Mouse (Mus musculus): ENCODE measurements around the gene Erich6.

Erich6 gene

GRCm38 (mm10) chr3:58636406-58637295, at the start of gene Erich6:
Gene Erich6, minus strand, starts transcription at chr3:58637207.
- no peak for DNase-seq (ENCODE audit: low spot score)

DNA sequence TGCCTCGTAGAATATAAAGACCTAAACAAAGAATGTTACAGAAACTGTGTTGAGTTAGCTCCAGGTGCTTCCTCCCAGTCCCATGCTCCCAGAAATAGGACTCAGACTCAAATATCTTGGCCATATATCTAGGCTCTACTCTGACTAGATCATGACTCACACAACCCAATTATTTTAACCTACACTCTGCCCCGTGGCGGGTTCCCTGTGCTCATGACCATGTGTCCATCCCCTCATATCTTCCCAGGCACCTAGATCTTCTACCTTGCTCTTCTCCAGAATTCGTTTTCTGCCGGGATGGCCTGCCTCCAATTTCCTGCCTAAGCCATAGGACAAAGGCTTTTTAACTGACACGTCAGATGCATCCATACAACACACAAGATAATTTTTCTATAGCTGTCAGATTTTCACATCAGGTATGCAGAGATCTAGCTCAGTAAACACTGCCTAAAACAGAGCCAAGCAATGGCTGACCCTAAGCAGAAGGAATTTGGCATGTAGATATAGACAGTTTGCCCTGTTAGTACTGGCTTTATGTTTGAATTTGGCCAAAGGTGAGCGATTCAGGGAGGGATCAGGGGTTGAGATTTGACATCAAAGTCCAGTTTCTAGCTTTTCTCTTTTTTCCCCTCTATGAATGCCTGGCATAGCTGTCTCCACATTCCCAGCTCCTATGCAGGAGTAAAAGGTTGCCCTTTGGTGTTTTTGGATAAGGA, 49.4 kb upstream of the Erich6 start:
- DNase-seq (ENCODE audit: low spot score) = no peak

- DNase-seq (ENCODE audit: low spot score) = no peak
Observed at GRCm38 (mm10) chr3:58685396-58685795, 48.4 kb upstream of the Erich6 start.

DNA sequence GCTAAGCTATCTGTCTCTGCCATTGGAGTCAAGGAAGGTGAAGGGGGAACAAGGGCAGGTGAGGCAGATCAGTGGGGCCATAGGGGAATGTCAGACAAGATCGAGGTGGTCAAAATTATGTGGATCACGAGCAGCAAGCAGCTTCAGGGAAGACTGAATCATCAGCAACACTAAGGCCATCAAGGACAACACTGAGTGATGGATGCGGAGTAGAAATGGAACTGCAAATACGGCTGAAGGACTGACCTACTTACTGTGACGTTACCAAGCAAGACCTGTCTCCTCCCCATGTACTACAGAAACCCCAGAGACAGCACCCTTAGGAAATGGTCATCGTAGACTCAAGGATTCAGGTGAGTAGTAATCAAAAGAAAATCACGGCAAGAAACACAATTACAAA, 46.3 kb upstream of the Erich6 start:
- DNase-seq (ENCODE audit: low spot score) = no peak

DNA sequence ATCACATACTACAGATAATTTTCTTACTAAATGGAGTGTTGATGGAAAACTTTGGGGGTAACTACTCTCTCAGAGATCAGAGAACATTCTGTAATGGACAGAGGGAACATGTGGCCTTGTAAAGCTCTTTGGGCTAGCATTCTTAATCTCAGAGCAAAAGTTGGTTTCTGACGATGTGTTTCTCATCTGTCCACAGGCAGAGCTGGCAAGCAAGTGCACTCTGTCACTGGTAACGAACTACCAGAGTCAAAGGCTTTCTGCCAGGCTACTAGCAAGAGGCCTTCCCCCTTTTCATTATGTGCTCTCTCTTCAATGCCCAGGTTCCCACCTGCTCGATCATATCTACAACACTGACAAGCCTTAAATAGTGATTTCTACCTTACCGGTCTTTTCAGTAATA, 45.3 kb upstream of the Erich6 start:
- DNase-seq (ENCODE audit: low spot score) = no peak

- no peak for DNase-seq (ENCODE audit: low spot score)
Observed at GRCm38 (mm10) chr3:58681831-58682230, 44.8 kb upstream of the Erich6 start.

GRCm38 (mm10) chr3:58680943-58681637, 44.1 kb upstream of the Erich6 start:
- DNase-seq (ENCODE audit: low spot score) = no peak

GRCm38 (mm10) chr3:58679996-58680395, 43.0 kb upstream of the Erich6 start:
- no peak for DNase-seq (ENCODE audit: low spot score)

- DNase-seq (ENCODE audit: low spot score) = no peak
Observed at GRCm38 (mm10) chr3:58678905-58679304, 41.9 kb upstream of the Erich6 start.

GRCm38 (mm10) chr3:58678384-58678783, 41.4 kb upstream of the Erich6 start:
- DNase-seq (ENCODE audit: low spot score) = no peak

- DNase-seq (ENCODE audit: low spot score) = no peak
Observed at GRCm38 (mm10) chr3:58677615-58678014, 40.6 kb upstream of the Erich6 start.

- DNase-seq (ENCODE audit: low spot score) = no peak
Observed at GRCm38 (mm10) chr3:58673295-58673694, 36.3 kb upstream of the Erich6 start.

GRCm38 (mm10) chr3:58672481-58673183, 35.6 kb upstream of the Erich6 start:
- no peak for DNase-seq (ENCODE audit: low spot score)

DNA sequence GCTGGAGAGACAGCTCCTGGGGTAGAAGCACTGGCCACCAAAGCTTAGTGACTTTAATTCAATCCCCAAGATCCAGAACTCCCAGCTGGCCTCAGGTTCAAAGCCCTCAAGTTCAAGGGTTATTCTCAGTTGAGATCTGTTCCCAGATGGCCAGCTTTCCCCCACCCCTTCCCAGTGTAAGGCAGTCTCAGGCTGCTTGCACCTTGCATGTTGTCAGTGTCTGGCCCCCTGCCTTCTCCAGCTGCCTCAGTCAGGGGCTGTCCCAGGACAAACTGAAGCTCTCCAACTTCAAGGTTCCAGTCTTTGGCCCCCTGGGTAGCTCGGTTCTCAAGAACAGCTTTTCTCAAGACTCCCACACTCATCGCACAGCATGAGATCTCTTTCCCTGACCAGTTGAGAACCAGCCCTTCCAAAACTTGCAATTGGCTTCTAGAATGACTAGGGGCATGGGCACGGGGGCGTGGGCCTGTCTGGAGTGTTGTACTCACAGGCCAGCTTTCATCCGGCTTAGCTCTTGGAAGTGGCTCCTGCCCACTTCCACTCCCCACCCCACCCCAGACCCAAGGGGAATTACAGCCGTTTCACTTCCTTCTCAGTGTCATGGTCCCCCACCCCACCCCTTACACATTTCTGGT, 34.7 kb upstream of the Erich6 start:
- no peak for DNase-seq (ENCODE audit: low spot score)

- DNase-seq (ENCODE audit: low spot score) = no peak
Observed at GRCm38 (mm10) chr3:58663970-58664369, 27.0 kb upstream of the Erich6 start.

DNA sequence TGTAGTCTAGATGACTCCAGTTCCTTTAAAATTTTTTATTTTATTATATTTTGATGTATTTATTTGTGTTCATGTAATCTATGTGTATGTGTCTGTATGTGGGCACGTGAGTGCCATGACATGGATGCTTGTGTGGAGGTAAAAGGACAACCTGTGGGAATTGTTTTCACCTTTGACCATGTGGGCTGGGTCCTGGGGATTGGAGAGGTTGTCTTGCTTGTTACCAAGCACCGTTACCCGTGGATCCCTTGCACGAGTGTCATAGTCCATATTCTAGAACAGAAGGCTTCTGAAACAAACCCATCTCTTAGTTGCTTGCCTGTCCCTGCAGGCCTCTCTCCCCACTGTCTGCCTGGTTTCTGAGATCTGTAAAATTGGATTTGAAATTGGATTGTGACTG, 23.6 kb upstream of the Erich6 start:
- no peak for DNase-seq (ENCODE audit: low spot score)

DNA sequence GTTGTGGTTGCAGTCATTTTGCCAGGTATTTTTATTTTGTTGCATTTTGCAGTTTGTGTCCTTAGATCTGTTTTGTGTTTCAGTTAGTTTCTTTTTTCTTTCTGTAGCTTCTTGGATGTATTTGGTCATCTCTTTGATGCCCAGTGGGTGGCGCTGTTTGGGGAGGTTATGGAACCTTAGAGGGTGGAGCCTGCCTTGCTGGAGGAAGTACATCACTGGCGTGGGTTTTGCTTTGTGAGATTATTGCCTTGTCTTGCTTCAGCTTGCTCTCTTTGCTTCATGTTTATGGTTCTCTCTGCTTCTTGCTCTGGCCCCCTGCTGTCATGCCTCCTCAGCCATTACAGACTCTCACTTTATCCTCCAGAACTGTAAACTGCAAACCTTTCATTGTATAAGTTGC, 20.3 kb upstream of the Erich6 start:
- DNase-seq (ENCODE audit: low spot score) = no peak

DNA sequence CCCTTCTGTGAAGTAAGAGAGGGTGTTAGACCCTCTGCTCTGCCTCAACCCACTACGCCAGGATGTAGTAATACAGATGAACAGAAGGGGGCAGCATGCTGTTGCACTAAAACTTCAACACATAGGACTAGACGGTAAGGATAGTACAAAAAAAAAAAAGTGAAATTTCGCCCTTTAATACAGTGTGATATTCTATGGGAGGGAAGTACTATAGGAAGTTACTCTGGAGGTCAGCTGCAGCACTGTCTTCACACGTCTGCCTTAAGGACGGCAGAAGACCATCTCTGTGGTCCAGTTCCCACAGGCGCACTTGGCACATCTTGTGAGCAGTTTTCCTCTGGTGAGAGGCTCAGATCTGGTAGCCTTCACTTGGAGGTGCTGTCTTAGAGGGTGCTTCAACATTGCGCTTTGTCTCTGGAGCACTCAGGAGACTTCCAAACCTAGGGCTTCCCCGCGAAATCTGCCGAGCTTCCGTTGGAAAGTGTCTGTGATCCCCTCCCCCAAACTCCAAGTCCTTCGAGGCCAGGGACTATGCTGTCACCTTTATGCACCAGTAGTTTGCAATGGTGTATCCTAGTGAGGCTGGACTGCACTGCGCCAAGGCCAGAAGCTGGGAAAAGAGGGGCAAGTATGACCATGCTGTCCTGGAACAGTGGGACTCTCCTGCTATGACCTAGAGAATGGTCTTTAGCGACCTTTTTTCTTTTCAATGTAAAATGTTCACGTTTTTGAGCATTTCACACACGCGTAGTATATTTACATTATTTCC, 18.5 kb upstream of the Erich6 start:
- no peak for DNase-seq (ENCODE audit: low spot score)

- no peak for DNase-seq (ENCODE audit: low spot score)
Observed at GRCm38 (mm10) chr3:58653907-58654306, 16.9 kb upstream of the Erich6 start.

DNA sequence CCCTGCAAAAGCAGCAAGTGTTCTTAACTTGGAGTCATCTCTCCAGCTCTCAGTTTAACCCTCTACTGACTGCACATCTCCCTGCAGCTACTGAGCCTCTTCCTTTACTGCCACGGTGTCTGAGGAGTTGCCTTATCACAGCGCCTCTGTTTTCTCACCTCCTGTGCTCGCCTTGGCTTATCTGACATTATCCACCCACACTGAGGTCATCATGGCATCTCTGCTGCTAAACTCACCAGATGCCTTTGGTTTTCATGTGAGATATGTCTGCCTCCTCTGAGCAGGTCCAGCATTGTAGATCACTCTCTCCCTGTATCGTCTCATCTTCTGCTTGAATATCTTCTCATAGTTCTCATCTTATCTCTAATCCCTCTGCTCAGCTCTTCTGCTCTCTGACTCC, 13.3 kb upstream of the Erich6 start:
- DNase-seq (ENCODE audit: low spot score) = no peak

DNA sequence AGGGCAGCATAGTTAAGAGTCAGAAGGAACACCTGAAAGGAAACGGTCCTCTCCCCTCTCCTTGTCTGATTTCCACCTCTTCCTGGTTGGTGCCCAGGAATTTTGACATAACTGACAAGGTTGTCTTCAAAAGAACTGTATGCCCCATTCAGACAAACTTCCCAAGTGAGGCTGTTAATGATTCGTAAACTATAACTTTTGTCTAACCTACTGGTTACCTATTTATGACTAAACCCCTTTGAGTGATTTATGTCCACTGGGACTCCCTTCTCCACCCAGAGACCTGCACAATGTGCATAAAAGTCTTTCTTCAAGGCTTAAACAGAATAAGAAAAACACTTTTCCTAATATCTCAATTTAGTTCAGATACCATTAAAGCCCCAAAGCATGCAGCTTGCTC, 10.2 kb upstream of the Erich6 start:
- DNase-seq (ENCODE audit: low spot score) = no peak
